Mouse (Mus musculus) lung, postnatal 25 days (tissue): ENCODE measurements around the gene Ryr3.

Experiments
- DNase-seq: peaks from one replicate; pipeline ENCODE4 v3.0.0; 2022; ENCODE audit warnings: low spot score

Ryr3 gene

GRCm38 (mm10) chr2:112781631-112782030 is 435.3 kb downstream of the Ryr3 start:
- no peak for DNase-seq

GRCm38 (mm10) chr2:112774762-112775161 is 442.1 kb downstream of the Ryr3 start:
- peak; percentile 48 for DNase-seq

- no peak for DNase-seq
These were observed 449.2 kb downstream of the Ryr3 start for GRCm38 (mm10) chr2:112767665-112768064.

- no peak for DNase-seq
These were observed 451.9 kb downstream of the Ryr3 start for GRCm38 (mm10) chr2:112765046-112765445.

GRCm38 (mm10) chr2:112764274-112764673 is 452.6 kb downstream of the Ryr3 start:
- DNase-seq: no peak

- no peak for DNase-seq
These were observed 454.9 kb downstream of the Ryr3 start for GRCm38 (mm10) chr2:112762006-112762405.

GRCm38 (mm10) chr2:112761196-112761913 is 455.5 kb downstream of the Ryr3 start:
- no peak for DNase-seq

- no peak for DNase-seq
These were observed 456.2 kb downstream of the Ryr3 start for GRCm38 (mm10) chr2:112760692-112761091.

GRCm38 (mm10) chr2:112759678-112760077 is 457.2 kb downstream of the Ryr3 start:
- DNase-seq: no peak

GRCm38 (mm10) chr2:112758732-112759131 is 458.2 kb downstream of the Ryr3 start:
- DNase-seq: no peak

GRCm38 (mm10) chr2:112753316-112753715 is 463.6 kb downstream of the Ryr3 start:
- DNase-seq: no peak

GRCm38 (mm10) chr2:112751416-112751815 is 465.5 kb downstream of the Ryr3 start:
- no peak for DNase-seq

- DNase-seq: no peak
These were observed 468.4 kb downstream of the Ryr3 start for GRCm38 (mm10) chr2:112748532-112748931.

GRCm38 (mm10) chr2:112732942-112733341 is 484.0 kb downstream of the Ryr3 start:
- DNase-seq: no peak

GRCm38 (mm10) chr2:112727842-112728241 is 489.1 kb downstream of the Ryr3 start:
- no peak for DNase-seq

GRCm38 (mm10) chr2:112721217-112721616 is 495.7 kb downstream of the Ryr3 start:
- DNase-seq: no peak

- DNase-seq: no peak
These were observed 496.2 kb downstream of the Ryr3 start for GRCm38 (mm10) chr2:112720715-112721114.

- no peak for DNase-seq
These were observed 502.2 kb downstream of the Ryr3 start for GRCm38 (mm10) chr2:112714648-112715047.

GRCm38 (mm10) chr2:112681817-112682216 is 535.1 kb downstream of the Ryr3 start:
- DNase-seq: no peak

- no peak for DNase-seq
These were observed 539.6 kb downstream of the Ryr3 start for GRCm38 (mm10) chr2:112677246-112677645.

- no peak for DNase-seq
These were observed 540.2 kb downstream of the Ryr3 start for GRCm38 (mm10) chr2:112676721-112677120.

GRCm38 (mm10) chr2:112676175-112676574 is 540.7 kb downstream of the Ryr3 start:
- no peak for DNase-seq

GRCm38 (mm10) chr2:112669461-112669860 is 547.4 kb downstream of the Ryr3 start:
- DNase-seq: no peak

- no peak for DNase-seq
These were observed 560.8 kb downstream of the Ryr3 start for GRCm38 (mm10) chr2:112656131-112656530.
